Mouse (Mus musculus) forebrain, embryonic 11.5 days (tissue): ENCODE measurements around the gene Gm28305. TPM values are rescaled to one million over a fixed set of nuclear protein-coding genes. Genes with fewer than 3 reads are reported as not detected.

Source experiments
- ATAC-seq: fragments of 200-750 bp; cut with Nextera tagmentation; replicated peaks from 2 replicates; pipeline ENCODE4 v1.8.0; 2017; ENCODE audit warnings: moderate TSS enrichment; ENCODE audit not compliant: low FRiP score
- DNase-seq: peaks from one replicate; pipeline ENCODE4 v3.0.0-alpha.2; 2017; ENCODE audit warnings: low spot score
- H3K27ac ChIP-seq: fragments of 300-500 bp; sonication (generic); 2 replicates; pipeline ENCODE4 v1.5.1; 2014; ENCODE audit warnings: low read depth, low read length
- H3K27me3 ChIP-seq: fragments of 300-500 bp; sonication (generic); 2 replicates; pipeline ENCODE4 v1.6.1; 2014; ENCODE audit warnings: mild to moderate bottlenecking, low read length, mixed read lengths; ENCODE audit not compliant: control insufficient read depth, insufficient read depth
- H3K36me3 ChIP-seq: fragments of 300-500 bp; sonication (generic); 2 replicates; pipeline ENCODE4 v1.6.1; 2014; ENCODE audit warnings: mild to moderate bottlenecking, low read length, moderate library complexity, mixed read lengths; ENCODE audit not compliant: control insufficient read depth, insufficient read depth
- H3K4me1 ChIP-seq: fragments of 300-500 bp; sonication (generic); replicated peaks from 2 replicates; pipeline ENCODE4 v1.6.1; 2014; ENCODE audit warnings: low read length, mixed read lengths; ENCODE audit not compliant: control insufficient read depth, insufficient read depth
- H3K4me2 ChIP-seq: fragments of 300-500 bp; sonication (generic); 2 replicates; pipeline ENCODE4 v1.6.1; 2014; ENCODE audit warnings: low read depth, mild to moderate bottlenecking, low read length, moderate library complexity, mixed read lengths; ENCODE audit not compliant: severe bottlenecking
- H3K4me3 ChIP-seq: fragments of 300-500 bp; sonication (generic); 2 replicates; pipeline ENCODE4 v1.5.1; 2014; ENCODE audit warnings: low read depth, low read length
- H3K9ac ChIP-seq: fragments of 300-500 bp; sonication (generic); 2 replicates; pipeline ENCODE4 v1.6.1; 2014; ENCODE audit warnings: low read length
- H3K9me3 ChIP-seq: fragments of 300-500 bp; sonication (generic); 2 replicates; pipeline ENCODE4 v1.6.1; 2016; ENCODE audit warnings: low read length, mixed read lengths; ENCODE audit not compliant: control insufficient read depth
- WGBS: fragments of 180-500 bp; shearing (Covaris S2); extraction: QIAGEN DNeasy Blood & Tissue Kit; methylation state at CpG from one replicate; pipeline ENCODE4 v1.1.7; 2014; 5-methylcytosine and 5-hydroxymethylcytosine counted together
- polyA plus RNA-seq: library from polyadenylated mRNA; unstranded; fragments of >200 nt; fragmentation: Nextera tagmentation; extraction: Ambion mirVana; gene quantifications from 2 replicates; pipeline ENCODE4 v1.2.1, GENCODE M21; 2014

Gene Gm28305
- polyA plus RNA-seq, 1 experiment from 2014 or later, result not detected

- no peak overlapping the region for H3K27ac ChIP-seq
- no peak overlapping the region for H3K4me2 ChIP-seq
- no peak overlapping the region for H3K9ac ChIP-seq
- ATAC-seq, result no peak
- H3K27me3 ChIP-seq, result no peaks in the 10 kb centered on the region
- no peaks in the 10 kb centered on the region for H3K9me3 ChIP-seq
- H3K4me1 ChIP-seq, result no peaks in the 10 kb centered on the region
- 76% methylated on average over 3 of the region's 3 CpGs for WGBS
- no peak for DNase-seq
- no peak overlapping the region for H3K4me3 ChIP-seq
- no peaks in the 10 kb centered on the region for H3K36me3 ChIP-seq
Measured at GRCm38 (mm10) chr9:104080038-104080437, 39.6 kb downstream of the Gm28305 start.

- Histone ChIP-seq H3K9me3 (no peaks in the 10 kb centered on the region), H3K4me2 (no peak overlapping the region)
- 76% methylated on average over 4 of the region's 4 CpGs for WGBS
Measured at GRCm38 (mm10) chr9:104085730-104086429, 45.4 kb downstream of the Gm28305 start.

GRCm38 (mm10) chr9:104088555-104088954 lies 48.1 kb downstream of the Gm28305 start:
- no peaks in the 10 kb centered on the region for H3K4me1 ChIP-seq
- 83% methylated on average over 8 of the region's 8 CpGs for WGBS

More at GRCm38 (mm10) chr9:104085730-104086429, 45.4 kb downstream of the Gm28305 start:
- Histone ChIP-seq H3K27me3 (no peaks in the 10 kb centered on the region), H3K4me3 (no peak overlapping the region), H3K36me3 (no peaks in the 10 kb centered on the region), H3K9ac (no peak overlapping the region), H3K27ac (no peak overlapping the region), H3K4me1 (no peaks in the 10 kb centered on the region)
- DNase-seq, result no peak
- ATAC-seq, result no peak

GRCm38 (mm10) chr9:104092945-104093344 lies 52.5 kb downstream of the Gm28305 start:
- Histone ChIP-seq H3K9ac (no peak overlapping the region), H3K36me3 (no peaks in the 10 kb centered on the region), H3K27ac (no peak overlapping the region), H3K4me2 (no peak overlapping the region), H3K9me3 (no peaks in the 10 kb centered on the region), H3K4me1 (no peaks in the 10 kb centered on the region), H3K27me3 (no peaks in the 10 kb centered on the region), H3K4me3 (no peak overlapping the region)
- ATAC-seq (no peak), DNase-seq (no peak)
- 95% methylated on average over 5 of the region's 5 CpGs for WGBS

More at GRCm38 (mm10) chr9:104088555-104088954, 48.1 kb downstream of the Gm28305 start:
- ATAC-seq, result no peak
- no peaks in the 10 kb centered on the region for H3K9me3 ChIP-seq
- no peak overlapping the region for H3K4me3 ChIP-seq
- no peak overlapping the region for H3K9ac ChIP-seq
- H3K4me2 ChIP-seq, result no peak overlapping the region
- H3K36me3 ChIP-seq, result no peaks in the 10 kb centered on the region
- DNase-seq, result no peak
- no peaks in the 10 kb centered on the region for H3K27me3 ChIP-seq
- no peak overlapping the region for H3K27ac ChIP-seq

- Histone ChIP-seq H3K27ac (no peak overlapping the region), H3K4me3 (no peak overlapping the region), H3K4me2 (no peak overlapping the region), H3K9me3 (no peaks in the 10 kb centered on the region), H3K27me3 (no peaks in the 10 kb centered on the region), H3K9ac (no peak overlapping the region), H3K36me3 (no peaks in the 10 kb centered on the region), H3K4me1 (no peaks in the 10 kb centered on the region; the same call in 1 of the 2 replicates)
- no peak for DNase-seq
- WGBS, result 85% methylated on average over 5 of the region's 5 CpGs
- no peak for ATAC-seq
Measured at GRCm38 (mm10) chr9:104098256-104098655, 57.8 kb downstream of the Gm28305 start.

GRCm38 (mm10) chr9:104099060-104099459 lies 58.6 kb downstream of the Gm28305 start:
- no peaks in the 10 kb centered on the region; the same call in 1 of the 2 replicates for H3K4me1 ChIP-seq
- DNase-seq (no peak), ATAC-seq (no peak)
- no peak overlapping the region for H3K9ac ChIP-seq
- no peak overlapping the region for H3K4me3 ChIP-seq
- no peaks in the 10 kb centered on the region for H3K36me3 ChIP-seq
- no peak overlapping the region for H3K4me2 ChIP-seq
- no peaks in the 10 kb centered on the region for H3K27me3 ChIP-seq
- WGBS, result 95% methylated on average over 11 of the region's 11 CpGs
- no peak overlapping the region for H3K27ac ChIP-seq
- no peaks in the 10 kb centered on the region for H3K9me3 ChIP-seq

- Histone ChIP-seq H3K4me1 (no peaks in the 10 kb centered on the region; the same call in 1 of the 2 replicates), H3K9ac (no peak overlapping the region), H3K36me3 (no peaks in the 10 kb centered on the region), H3K27me3 (no peaks in the 10 kb centered on the region), H3K9me3 (no peaks in the 10 kb centered on the region), H3K4me3 (no peak overlapping the region), H3K27ac (no peak overlapping the region), H3K4me2 (no peak overlapping the region)
- 48% methylated on average over 7 of the region's 7 CpGs for WGBS
- ATAC-seq (no peak), DNase-seq (no peak)
Measured at GRCm38 (mm10) chr9:104100822-104101221, 60.4 kb downstream of the Gm28305 start.

- Histone ChIP-seq H3K9ac (no peak overlapping the region), H3K4me3 (no peak overlapping the region), H3K9me3 (no peaks in the 10 kb centered on the region), H3K27ac (no peak overlapping the region), H3K4me1 (no peaks in the 10 kb centered on the region; the same call in 1 of the 2 replicates), H3K27me3 (no peaks in the 10 kb centered on the region), H3K4me2 (no peak overlapping the region), H3K36me3 (no peaks in the 10 kb centered on the region)
- WGBS, result 31% methylated on average over 3 of the region's 3 CpGs
- ATAC-seq, result no peak
- DNase-seq, result no peak
Measured at GRCm38 (mm10) chr9:104101458-104101857, 61.0 kb downstream of the Gm28305 start.

GRCm38 (mm10) chr9:104102301-104102700 lies 61.8 kb downstream of the Gm28305 start:
- Histone ChIP-seq H3K4me3 (no peak overlapping the region), H3K9me3 (no peaks in the 10 kb centered on the region), H3K36me3 (no peaks in the 10 kb centered on the region), H3K4me1 (no peaks in the 10 kb centered on the region; the same call in 1 of the 2 replicates), H3K27me3 (no peaks in the 10 kb centered on the region), H3K27ac (no peak overlapping the region), H3K9ac (no peak overlapping the region), H3K4me2 (no peak overlapping the region)
- WGBS, result 38% methylated on average over 6 of the region's 6 CpGs
- ATAC-seq (no peak), DNase-seq (no peak)
